Mouse (Mus musculus): ENCODE measurements around the gene Nudcd2.
"Not testable (repeated sequence)": the region's sequence is repeated elsewhere in the genome, so short reads cannot be mapped to it uniquely, and the experiment has no call there.

The Nudcd2 gene

GRCm38 (mm10) chr11:40733339-40734174 is at the start of gene Nudcd2, which contains the start of gene Hmmr:
Gene Nudcd2 (plus strand): TSS chr11:40733667.
Gene Hmmr (minus strand): TSS chr11:40733422.
- peak; percentile 99 for DNase-seq (ENCODE audit: low spot score)

- DNase-seq (ENCODE audit: low spot score), result no peak
These were observed 42.9 kb upstream of the Nudcd2 start for GRCm38 (mm10) chr11:40690444-40691127.

GRCm38 (mm10) chr11:40692101-40692509 is 41.4 kb upstream of the Nudcd2 start:
- DNase-seq (ENCODE audit: low spot score), result no peak

- peak; percentile 95 for DNase-seq (ENCODE audit: low spot score)
These were observed 40.7 kb upstream of the Nudcd2 start for GRCm38 (mm10) chr11:40692511-40693365.

GRCm38 (mm10) chr11:40693366-40693951 is 40.0 kb upstream of the Nudcd2 start:
- DNase-seq (ENCODE audit: low spot score), result peak; percentile 57

- DNase-seq (ENCODE audit: low spot score), result peak; percentile 76
These were observed 39.0 kb upstream of the Nudcd2 start for GRCm38 (mm10) chr11:40694311-40695087.

GRCm38 (mm10) chr11:40695103-40695502 is 38.4 kb upstream of the Nudcd2 start, which contains the start of gene Mat2b:
Gene Mat2b (minus strand): TSS chr11:40695203.
- DNase-seq (ENCODE audit: low spot score), result no peak

GRCm38 (mm10) chr11:40709899-40710298 is 23.6 kb upstream of the Nudcd2 start:
- not testable (repeated sequence) for DNase-seq (ENCODE audit: low spot score)

GRCm38 (mm10) chr11:40713858-40714257 is 19.6 kb upstream of the Nudcd2 start:
- no peak for DNase-seq (ENCODE audit: low spot score)

GRCm38 (mm10) chr11:40715524-40715923 is 17.9 kb upstream of the Nudcd2 start:
- no peak for DNase-seq (ENCODE audit: low spot score)

GRCm38 (mm10) chr11:40718324-40718723 is 15.1 kb upstream of the Nudcd2 start:
- DNase-seq (ENCODE audit: low spot score), result no peak

- no peak for DNase-seq (ENCODE audit: low spot score)
These were observed 499 bp upstream of the Nudcd2 start for GRCm38 (mm10) chr11:40732997-40733338.

GRCm38 (mm10) chr11:40734251-40734752 is 835 bp downstream of the Nudcd2 start:
- DNase-seq (ENCODE audit: low spot score), result no peak

GRCm38 (mm10) chr11:40737369-40737768 is 3.9 kb downstream of the Nudcd2 start:
- no peak for DNase-seq (ENCODE audit: low spot score)

- DNase-seq (ENCODE audit: low spot score), result no peak
These were observed 8.3 kb downstream of the Nudcd2 start for GRCm38 (mm10) chr11:40741605-40742262.

GRCm38 (mm10) chr11:40744348-40744747 is 10.9 kb downstream of the Nudcd2 start:
- DNase-seq (ENCODE audit: low spot score), result no peak

GRCm38 (mm10) chr11:40746361-40746760 is 12.9 kb downstream of the Nudcd2 start:
- DNase-seq (ENCODE audit: low spot score), result no peak

GRCm38 (mm10) chr11:40747716-40748115 is 14.2 kb downstream of the Nudcd2 start:
- no peak for DNase-seq (ENCODE audit: low spot score)

- DNase-seq (ENCODE audit: low spot score), result no peak
These were observed 20.4 kb downstream of the Nudcd2 start for GRCm38 (mm10) chr11:40753836-40754235.

GRCm38 (mm10) chr11:40754664-40755107 is 21.2 kb downstream of the Nudcd2 start:
- DNase-seq (ENCODE audit: low spot score), result no peak
